In genomic region chr7:95323084-95323483, GRCm38 (mm10) we compare ENCODE assay signal across 29 mouse cellular contexts.
DNase-seq lines count a peak whose midpoint lies in the region; ATAC-seq lines count a peak whose summit lies in the region.
"Had no signal": no experiment of that assay in that cellular context is flagged by ENCODE, and none has a peak within 500 bp of the region (broad histone marks: within the 10 kb centered on the region; RNA-seq: fewer than 3 reads in every experiment).

No protein-coding gene starts in this region.

- peak; percentile 63 for ATAC-seq in forebrain, embryonic 11.5 days (replicated peaks; ENCODE audit: low FRiP score)
- no peak for ATAC-seq in forebrain, embryonic 15.5 days (replicated peaks)
- ATAC-seq in forebrain, embryonic 14.5 days = peak; percentile 46; the same call in 1 of the 2 replicates
- ATAC-seq: CD4-positive, CD25-positive, alpha-beta regulatory T cell, adult 4 months; midbrain, embryonic 13.5 days; Patski had no signal

- H3K4me3 ChIP-seq in forebrain, embryonic 11.5 days (ENCODE audit: low read depth, low read length) = no peak overlapping the region
- H3K4me3 ChIP-seq in forebrain, embryonic 15.5 days = no peak overlapping the region
- H3K4me3 ChIP-seq in forebrain, embryonic 14.5 days (ENCODE audit: low read depth, low read length) = no peak overlapping the region
- H3K4me3 ChIP-seq: embryonic facial prominence, embryonic 10.5 days; heart, embryonic 13.5 days; hindbrain, embryonic 13.5 days; layer of hippocampus, adult 2 months; left cerebral cortex, adult 2 months; limb, embryonic 15.5 days; midbrain, embryonic 13.5 days; myocyte; neural tube, embryonic 15.5 days had no signal

- H3K27ac ChIP-seq in forebrain, embryonic 11.5 days (ENCODE audit: low read depth, low read length) = no peak overlapping the region
- H3K27ac ChIP-seq in forebrain, embryonic 15.5 days (replicated peaks) = no peak overlapping the region
- no peak overlapping the region for H3K27ac ChIP-seq in forebrain, embryonic 14.5 days (ENCODE audit: low read depth, low read length)
- H3K27ac ChIP-seq: embryonic facial prominence, embryonic 10.5 days; heart, embryonic 13.5 days; hindbrain, embryonic 13.5 days; layer of hippocampus, adult 2 months; left cerebral cortex, adult 2 months; limb, embryonic 15.5 days; liver, embryonic 14.5 days; midbrain, embryonic 13.5 days; neural tube, embryonic 15.5 days had no signal

- no peak overlapping the region for H3K4me2 ChIP-seq in forebrain, embryonic 11.5 days (ENCODE audit: low read depth, low read length, severe bottlenecking)
- H3K4me2 ChIP-seq in forebrain, embryonic 15.5 days (replicated peaks) = no peak overlapping the region
- no peak overlapping the region for H3K4me2 ChIP-seq in forebrain, embryonic 14.5 days (ENCODE audit: low read length)
- H3K4me2 ChIP-seq: heart, embryonic 13.5 days; hindbrain, embryonic 13.5 days; limb, embryonic 15.5 days; lung, embryonic 14.5 days; midbrain, embryonic 13.5 days; neural tube, embryonic 15.5 days had no signal

- 26% methylated on average over 3 of the region's 3 CpGs for WGBS in forebrain, embryonic 11.5 days
- WGBS in forebrain, embryonic 15.5 days = 8% methylated on average over 3 of the region's 3 CpGs
- 7% methylated on average over 3 of the region's 3 CpGs for WGBS in forebrain, embryonic 14.5 days

- no peak overlapping the region for H3K9ac ChIP-seq in forebrain, embryonic 11.5 days (ENCODE audit: low read length)
- H3K9ac ChIP-seq in forebrain, embryonic 15.5 days (replicated peaks) = no peak overlapping the region
- no peak overlapping the region for H3K9ac ChIP-seq in forebrain, embryonic 14.5 days (ENCODE audit: low read length)
- H3K9ac ChIP-seq: heart, embryonic 13.5 days; hindbrain, embryonic 13.5 days; limb, embryonic 15.5 days; liver, embryonic 14.5 days; lung, embryonic 14.5 days; midbrain, embryonic 13.5 days; neural tube, embryonic 15.5 days had no signal

- H3K9me3 ChIP-seq in forebrain, embryonic 11.5 days (ENCODE audit: control insufficient read depth, low read length) = no peaks in the 10 kb centered on the region
- H3K9me3 ChIP-seq in forebrain, embryonic 15.5 days = no peaks in the 10 kb centered on the region
- no peaks in the 10 kb centered on the region for H3K9me3 ChIP-seq in forebrain, embryonic 14.5 days (replicated peaks; ENCODE audit: control insufficient read depth, low read length)
- H3K9me3 ChIP-seq: embryonic facial prominence, embryonic 10.5 days; heart, embryonic 13.5 days; hindbrain, embryonic 13.5 days; limb, embryonic 15.5 days; midbrain, embryonic 13.5 days; neural tube, embryonic 15.5 days had no signal

- DNase-seq in forebrain, embryonic 11.5 days (ENCODE audit: low spot score) = peak; percentile 53
- peak; percentile 12 for DNase-seq in left cerebral cortex, postnatal 4 days
- no peak for DNase-seq in left cerebral cortex, adult 11 months (ENCODE audit: low spot score)
- peak; percentile 31 for DNase-seq in Muller cell, postnatal 12 days (ENCODE audit: inconsistent ontology term)
- peak; percentile 68 for DNase-seq in forebrain, embryonic 14.5 days (ENCODE audit: low spot score)
- no peak for DNase-seq in MN1 (ENCODE audit: low spot score)
- DNase-seq: adrenal gland, adult 8-10 months; cerebellum, adult 9-10 months; gastrocnemius, postnatal 25 days; heart, adult 18-20 months; heart, postnatal 14 days; kidney, adult 2 months; kidney, postnatal 10 days; lung, embryonic 14.5 days; right cerebral cortex, postnatal 25 days; spleen, adult 18-20 months had no signal

- no peaks in the 10 kb centered on the region for H3K4me1 ChIP-seq in forebrain, embryonic 11.5 days (replicated peaks; ENCODE audit: control insufficient read depth, insufficient read depth, low read length)
- H3K4me1 ChIP-seq in forebrain, embryonic 15.5 days = no peaks in the 10 kb centered on the region; the same call in 1 of the 2 replicates
- H3K4me1 ChIP-seq in forebrain, embryonic 14.5 days (ENCODE audit: control insufficient read depth, insufficient read depth, low read length) = no peaks in the 10 kb centered on the region
- H3K4me1 ChIP-seq: embryonic facial prominence, embryonic 10.5 days; heart, embryonic 13.5 days; hindbrain, embryonic 13.5 days; limb, embryonic 15.5 days; midbrain, embryonic 13.5 days; neural tube, embryonic 15.5 days had no signal

- peaks cover 7% of the 10 kb centered on the region for H3K27me3 ChIP-seq in forebrain, embryonic 11.5 days (ENCODE audit: control insufficient read depth, insufficient read depth, low read length)
- H3K27me3 ChIP-seq in forebrain, embryonic 15.5 days = no peaks in the 10 kb centered on the region
- no peaks in the 10 kb centered on the region for H3K27me3 ChIP-seq in forebrain, embryonic 14.5 days (replicated peaks; ENCODE audit: control insufficient read depth, insufficient read depth, low read length)
- H3K27me3 ChIP-seq: heart, embryonic 13.5 days; hindbrain, embryonic 13.5 days; limb, embryonic 15.5 days; midbrain, embryonic 13.5 days; neural tube, embryonic 15.5 days; Patski had no signal

- intact Hi-C loops in left cerebral cortex, postnatal 4 days (cut with DNase I) = no loop called here

- no peaks in the 10 kb centered on the region for H3K36me3 ChIP-seq in forebrain, embryonic 11.5 days (ENCODE audit: control insufficient read depth, insufficient read depth, low read length)
- H3K36me3 ChIP-seq in forebrain, embryonic 15.5 days = no peaks in the 10 kb centered on the region
- no peaks in the 10 kb centered on the region for H3K36me3 ChIP-seq in forebrain, embryonic 14.5 days (ENCODE audit: control insufficient read depth, insufficient read depth, low read length)
- H3K36me3 ChIP-seq: embryonic facial prominence, embryonic 10.5 days; heart, embryonic 13.5 days; hindbrain, embryonic 13.5 days; limb, embryonic 15.5 days; midbrain, embryonic 13.5 days; neural tube, embryonic 15.5 days had no signal

Comparison
In these comparisons a context has a peak if more than half of its experiments do, and no peak if none do; other contexts are left out.
1. DNase-seq: peak in forebrain, embryonic 11.5 days (single experiment), left cerebral cortex, postnatal 4 days (single experiment), Muller cell, postnatal 12 days (single experiment) and forebrain, embryonic 14.5 days (single experiment); none in left cerebral cortex, adult 11 months (single experiment) and MN1 (single experiment).